Mouse (Mus musculus) urinary bladder, postnatal 10 days (tissue): ENCODE data around the gene Fibin.

Experiments used
- DNase-seq: peaks from one replicate; pipeline ENCODE4 v3.0.0; 2022; ENCODE audit warnings: low spot score

Fibin gene

DNA sequence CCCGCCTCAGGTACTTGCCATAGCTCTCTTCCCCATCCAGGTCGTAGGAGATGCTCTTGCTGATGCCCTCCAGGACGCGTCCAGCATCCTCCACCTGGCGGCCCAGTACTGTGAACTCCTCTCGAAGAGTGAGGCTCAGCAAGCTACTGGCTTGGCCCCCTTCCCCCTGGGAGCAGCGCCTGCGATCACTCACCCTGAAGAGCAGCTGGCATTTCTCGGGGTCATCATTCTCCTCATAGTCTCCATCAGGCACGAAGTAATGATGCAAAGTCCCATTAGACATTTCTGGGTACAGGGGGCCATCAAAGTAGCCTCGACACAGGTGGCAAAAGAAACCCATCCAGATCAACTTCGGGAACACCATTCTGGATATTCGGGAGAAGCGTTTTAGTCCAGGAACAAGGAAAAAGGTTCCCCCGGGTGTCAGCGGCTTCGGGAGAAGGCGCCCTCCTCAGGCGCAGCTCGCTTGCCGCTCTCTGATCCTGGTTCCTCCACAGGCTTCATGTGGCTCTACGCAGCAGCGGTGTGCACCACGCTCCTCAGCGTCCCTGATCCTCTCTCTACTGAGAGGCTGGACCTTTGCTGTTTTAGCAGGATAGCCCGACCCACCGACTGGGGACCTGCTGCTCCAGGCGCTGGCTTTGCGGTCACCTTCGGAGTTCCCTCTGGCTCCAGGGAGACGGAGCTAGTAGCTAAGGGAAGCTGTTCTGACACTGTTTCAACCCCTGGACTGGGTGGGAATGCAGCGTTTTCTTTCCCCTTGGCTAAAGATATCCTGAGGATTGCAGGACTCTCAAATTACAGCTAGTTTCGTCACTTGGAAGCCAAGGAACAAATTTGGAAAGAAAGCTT, at the start of gene Fibin:
Fibin (minus strand) TSS at position 752 of the 852 bp plus-strand sequence.
- DNase-seq, result no peak

DNA sequence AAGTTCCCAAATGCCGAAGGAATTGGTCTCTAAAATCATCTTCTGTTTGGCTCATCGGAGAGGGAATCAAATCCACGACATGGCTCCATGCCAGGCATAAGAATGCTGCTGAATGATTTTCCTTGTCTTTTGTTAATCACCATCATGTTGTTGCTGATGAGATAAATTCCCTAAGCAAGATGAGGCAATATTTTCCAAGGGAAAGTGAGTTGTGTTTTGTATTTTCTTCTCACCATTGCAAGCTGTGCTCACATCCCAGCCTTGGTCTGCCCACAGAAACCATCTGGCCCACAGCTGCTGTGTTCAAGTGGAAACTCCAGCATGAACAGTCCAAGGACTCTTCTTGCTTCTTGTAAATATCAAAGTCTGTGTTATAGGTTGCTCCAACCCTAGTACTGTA, 48.4 kb upstream of the Fibin start:
- DNase-seq, result no peak

DNA sequence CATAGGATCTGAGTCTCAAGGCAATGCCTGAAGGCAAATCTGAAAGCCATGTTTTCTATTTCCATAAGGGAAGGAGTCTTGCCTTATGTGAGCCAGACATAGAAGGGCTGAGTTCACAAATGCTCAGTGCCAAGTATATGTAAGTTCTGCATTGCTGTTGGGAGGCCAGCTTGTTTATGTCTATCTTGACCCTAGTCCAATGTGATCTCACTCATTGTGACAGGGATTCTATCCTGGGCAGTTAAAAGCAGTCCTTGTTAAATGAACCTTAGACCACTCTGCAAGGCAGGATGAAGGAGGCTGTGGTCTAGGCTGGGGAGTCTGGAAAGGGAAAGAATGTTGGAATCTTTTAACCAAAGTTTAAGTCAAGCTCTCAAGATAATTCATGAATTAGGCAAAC, 45.8 kb upstream of the Fibin start:
- no peak for DNase-seq

DNA sequence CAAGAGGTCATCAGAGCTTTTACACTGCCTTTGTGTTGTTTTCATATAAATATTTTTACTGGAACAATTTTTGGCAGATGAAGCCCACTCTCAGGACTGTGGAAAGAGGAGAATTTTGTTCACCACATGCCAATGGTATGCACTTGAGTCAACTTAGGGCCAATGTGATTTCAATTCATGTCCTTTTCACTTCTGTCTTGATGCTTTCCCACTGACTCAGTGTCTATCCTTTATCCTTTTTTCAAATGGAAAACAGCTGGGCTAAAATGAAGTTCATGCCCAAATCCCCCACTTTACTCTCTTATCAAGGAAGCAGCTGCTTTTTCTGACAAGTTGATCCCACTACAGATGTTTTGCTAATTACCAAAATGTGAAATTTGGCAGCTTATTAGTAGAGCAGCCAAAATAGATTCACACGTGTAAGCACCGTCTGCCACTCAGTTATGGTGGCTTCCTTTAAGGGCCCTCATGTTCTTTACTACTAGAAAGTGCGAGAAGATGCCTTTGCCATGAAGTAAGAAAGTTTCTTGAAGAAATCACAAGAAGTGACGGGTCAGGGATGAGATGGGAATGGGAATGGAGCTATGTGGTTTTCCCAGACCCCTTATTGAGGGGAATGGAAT, 29.8 kb upstream of the Fibin start:
- no peak for DNase-seq

DNA sequence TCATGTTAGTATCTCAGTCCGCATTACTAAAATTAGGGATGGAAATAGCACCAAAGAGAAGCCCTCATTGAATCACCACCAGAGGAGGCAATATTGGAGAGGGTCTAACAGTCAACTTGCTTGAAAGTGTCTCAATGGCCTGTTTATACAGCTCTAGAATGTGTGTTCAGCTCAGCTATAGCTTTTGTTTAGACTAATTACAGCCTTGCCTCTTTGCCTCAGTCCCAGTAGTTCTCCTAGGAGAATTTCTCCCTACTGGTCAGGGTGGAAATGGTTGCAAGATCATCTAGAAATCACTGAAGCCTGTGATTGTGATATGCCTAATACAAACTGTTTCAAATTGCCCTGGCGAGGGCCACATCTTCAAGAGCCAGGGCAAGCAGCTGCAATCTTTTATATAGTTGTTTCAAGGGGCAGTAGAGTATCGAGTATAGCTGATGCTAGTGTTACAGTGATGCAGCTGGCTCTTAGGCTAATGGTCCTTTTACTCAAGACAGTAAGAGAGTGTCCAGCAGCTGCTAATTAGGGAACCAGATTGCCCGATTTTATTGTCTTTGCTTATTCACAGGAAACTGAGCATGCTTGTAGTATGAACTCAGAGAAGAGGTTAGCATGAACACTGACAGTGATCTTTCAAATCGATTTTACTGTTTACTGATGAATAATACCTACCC, 27.9 kb upstream of the Fibin start:
- no peak for DNase-seq

DNA sequence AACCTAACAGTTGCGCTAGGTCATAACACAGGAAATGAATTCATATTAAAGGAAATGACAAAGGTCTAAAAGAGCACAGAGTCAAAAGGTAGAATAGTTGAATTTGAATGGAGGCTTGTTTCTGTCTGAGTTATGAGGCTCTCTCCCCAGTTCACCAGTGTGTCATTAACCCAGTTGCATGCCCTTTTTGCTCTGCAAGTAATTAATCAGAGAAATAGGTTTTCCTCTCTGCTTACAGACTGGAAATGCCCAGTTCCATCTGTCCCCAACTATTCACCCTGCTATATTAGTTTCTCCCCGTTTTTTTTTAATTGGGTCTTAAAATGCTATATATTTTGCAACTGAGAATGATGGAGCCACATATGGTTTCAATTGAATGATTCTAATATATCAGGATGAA, 16.8 kb upstream of the Fibin start:
- no peak for DNase-seq

DNA sequence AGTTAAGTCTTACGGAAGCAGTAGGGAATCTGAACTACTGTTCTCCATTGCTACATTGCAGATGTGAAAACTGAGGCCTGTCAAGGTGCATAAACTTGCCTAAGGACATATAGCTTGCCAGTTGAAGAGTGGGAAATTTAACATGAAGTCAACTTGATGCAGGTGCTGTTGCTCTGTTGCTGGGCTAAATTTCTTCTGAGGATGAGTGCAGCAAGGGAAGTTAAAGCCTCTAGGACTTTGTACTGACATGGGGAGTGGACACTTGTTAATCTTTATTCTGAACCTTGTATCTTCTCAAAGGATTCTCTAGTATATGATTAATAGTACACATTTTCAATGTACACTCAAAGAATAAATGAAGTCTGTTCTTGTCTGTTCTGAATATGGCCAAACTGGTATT, 13.7 kb upstream of the Fibin start:
- no peak for DNase-seq

DNA sequence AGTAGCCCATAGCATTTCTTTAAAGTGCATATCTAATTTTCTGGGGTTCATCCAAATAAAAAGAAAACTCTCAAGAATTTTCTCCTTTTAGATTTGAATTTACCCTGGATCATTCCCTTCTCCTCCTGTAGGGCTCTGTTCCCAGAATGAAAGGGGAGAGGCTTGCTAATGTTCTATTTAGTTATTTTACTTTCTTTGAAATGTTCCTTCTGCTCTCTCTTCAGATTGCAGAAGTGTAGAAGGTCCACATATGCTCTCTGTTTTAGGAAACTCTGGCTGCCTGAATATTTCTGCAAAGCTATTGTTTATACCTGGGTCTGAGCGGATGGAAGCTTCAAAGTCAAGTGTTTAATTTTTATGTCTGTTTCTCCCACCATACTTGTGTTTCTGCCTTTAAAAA, 12.5 kb upstream of the Fibin start:
- no peak for DNase-seq

DNA sequence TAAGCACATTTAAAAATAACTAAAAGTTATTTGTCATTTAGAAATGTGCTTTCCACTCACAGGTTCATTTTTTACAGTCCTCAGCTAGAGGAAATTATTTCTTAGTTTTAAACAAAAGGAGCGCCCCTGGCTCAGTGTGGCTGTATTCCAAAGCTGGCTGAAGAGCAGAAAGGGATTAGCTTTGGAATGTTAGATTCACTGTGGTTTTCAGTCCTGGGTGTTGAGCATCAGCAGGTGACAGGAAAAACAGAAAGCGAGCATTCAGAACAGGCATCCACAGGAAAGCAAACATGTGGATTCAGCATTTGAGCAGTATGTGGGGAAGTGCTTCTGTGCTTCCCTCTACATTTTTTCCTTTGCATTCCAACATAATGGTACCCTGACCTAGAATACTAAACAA, 10.2 kb upstream of the Fibin start:
- DNase-seq, result no peak

DNA sequence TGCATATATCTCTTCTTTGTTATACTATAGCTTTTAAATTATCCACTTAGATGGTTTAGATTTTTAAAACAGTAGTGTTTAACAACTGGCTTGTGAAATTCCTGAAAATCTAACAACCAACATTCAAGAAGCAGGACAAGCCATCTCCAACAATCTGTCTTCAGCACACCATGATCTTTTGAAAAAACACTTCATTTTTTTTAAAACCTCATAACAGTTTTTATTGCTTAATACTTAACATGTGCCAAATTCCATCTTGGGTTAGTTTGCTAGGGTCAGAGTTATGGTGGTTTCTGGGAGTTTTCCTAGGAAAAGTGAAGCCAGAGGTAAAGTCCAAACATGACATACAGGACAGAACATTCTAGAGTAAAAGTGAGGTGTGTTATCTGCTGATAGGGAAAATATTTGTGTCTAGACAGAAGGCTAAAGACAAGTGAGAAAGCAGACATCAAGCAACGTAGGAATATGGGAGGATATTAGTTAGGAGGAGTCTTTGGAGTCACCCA, 4.5 kb upstream of the Fibin start:
- no peak for DNase-seq

DNA sequence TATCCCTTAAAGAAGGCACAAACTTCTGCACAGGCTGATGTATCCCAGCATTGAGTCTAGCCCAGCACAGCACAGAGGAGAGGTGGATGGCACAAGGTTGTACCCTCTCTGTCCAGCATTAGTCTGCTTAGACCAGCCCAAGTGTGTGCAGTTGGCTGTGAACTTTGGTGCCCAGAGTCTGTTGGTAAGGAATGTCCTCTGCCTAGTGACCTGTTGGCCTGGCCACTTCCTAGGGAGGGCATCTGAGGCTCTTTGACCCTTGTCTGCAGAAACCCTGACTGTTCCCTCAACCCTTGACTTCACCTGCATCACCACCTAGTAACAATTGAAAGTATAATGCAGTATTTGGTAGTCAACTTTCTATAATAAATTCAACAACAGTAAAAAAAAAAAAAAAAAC, 2.4 kb upstream of the Fibin start:
- DNase-seq, result no peak

DNA sequence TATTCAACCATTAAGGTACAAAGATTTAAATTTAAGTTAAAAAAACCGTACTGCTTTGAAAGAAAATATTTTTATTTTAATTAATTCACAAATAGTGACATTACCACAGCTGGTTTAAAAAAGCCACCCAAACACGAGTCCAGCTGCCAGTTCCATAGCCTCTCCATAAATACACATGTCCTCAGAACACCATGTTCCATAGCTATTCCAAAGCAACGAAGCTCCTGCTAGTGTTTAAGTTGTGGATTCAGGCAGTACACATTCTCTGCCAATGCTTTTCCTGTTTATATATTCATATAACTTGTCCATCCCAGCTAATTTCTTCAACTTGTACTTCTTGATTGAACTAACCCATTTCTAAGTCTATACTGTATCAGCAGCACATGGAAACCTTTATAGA, 872 bp upstream of the Fibin start:
- no peak for DNase-seq

DNA sequence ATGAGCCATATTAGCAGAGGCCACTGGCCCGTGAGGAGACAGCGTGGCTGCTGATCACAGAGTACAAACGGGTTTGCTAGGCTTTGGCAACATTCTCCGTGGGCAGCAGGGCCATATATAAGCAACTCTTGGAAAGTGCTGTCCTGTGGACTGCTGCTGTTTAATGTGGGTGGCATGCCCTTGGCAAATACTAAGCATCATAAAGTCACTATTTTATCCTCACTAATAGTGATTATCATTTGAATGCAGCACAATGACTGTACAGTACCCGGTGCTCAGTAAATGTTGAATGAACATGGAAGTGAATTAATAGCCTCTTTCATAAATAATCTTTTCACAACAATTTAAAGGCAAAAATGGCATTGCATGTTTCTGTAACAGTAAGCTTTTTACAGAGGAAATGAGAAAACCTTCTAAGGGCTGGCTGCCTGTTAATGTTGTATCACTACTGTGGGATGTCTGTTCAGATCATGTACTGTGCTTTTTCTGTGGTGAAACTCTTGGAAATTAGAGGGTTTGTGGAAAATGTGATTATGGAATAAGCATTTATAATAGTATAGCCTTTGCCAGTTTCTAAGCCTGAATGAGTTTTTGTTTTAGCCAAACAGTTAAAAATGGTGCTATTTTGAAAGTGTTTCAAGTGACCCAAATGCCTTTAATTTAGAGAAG, 9.5 kb downstream of the Fibin start:
- DNase-seq, result no peak

DNA sequence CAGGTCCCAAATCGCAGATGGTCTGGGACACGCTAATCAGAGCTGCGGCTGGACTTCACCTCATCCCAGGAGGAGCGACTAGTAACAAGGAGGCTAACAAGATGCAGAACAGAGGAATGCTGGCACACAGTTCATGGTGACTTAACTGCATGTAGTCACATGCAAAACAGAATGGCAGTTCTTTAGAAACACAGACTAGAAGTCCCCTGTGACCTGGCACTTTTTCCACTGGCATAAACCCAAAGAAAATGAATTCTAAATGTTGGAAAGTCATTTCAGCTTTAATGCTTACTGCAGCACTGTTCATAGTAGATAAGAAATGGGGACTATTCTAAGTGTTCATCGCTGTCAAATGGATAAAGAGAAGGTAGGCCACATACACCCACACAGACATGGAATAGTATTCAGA, 11.1 kb downstream of the Fibin start:
- no peak for DNase-seq

DNA sequence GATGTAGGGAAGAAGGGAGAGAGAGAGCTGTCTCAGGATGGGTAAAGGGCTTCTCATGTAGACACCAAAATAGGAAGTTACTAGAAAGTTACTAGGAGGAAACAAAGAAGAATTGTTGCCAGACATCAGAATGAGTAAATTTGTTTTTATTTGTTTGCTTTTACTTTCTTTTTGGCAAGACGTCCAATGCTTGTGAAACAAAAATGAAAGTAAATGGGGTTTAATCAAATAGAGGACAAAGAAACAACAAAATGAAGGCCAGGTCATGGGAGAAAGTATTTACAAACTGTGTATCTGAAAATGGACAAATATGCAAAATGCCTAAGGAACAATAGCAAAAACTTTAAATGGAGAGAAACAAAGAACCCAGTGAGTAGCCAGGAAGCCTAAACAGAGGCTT, 11.6 kb downstream of the Fibin start:
- DNase-seq, result no peak

DNA sequence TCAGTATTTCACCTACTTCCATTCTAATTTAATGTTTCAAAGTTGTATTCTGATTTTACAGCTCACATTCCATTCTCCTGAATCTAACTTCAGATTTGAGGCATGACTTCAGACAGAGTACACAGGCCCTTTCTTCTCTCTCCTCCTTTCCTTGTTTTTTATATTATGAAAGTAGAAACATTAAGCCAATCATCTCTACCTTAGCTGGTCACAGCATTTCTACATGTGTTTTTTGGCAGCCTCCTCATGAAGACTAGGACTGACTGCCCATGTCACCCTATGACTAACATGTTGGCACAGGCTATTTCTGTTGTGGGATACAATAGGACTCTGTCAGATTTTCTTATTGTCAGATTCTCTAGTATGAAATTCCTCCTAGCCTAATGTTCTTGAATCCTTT, 34.0 kb downstream of the Fibin start:
- DNase-seq, result no peak

DNA sequence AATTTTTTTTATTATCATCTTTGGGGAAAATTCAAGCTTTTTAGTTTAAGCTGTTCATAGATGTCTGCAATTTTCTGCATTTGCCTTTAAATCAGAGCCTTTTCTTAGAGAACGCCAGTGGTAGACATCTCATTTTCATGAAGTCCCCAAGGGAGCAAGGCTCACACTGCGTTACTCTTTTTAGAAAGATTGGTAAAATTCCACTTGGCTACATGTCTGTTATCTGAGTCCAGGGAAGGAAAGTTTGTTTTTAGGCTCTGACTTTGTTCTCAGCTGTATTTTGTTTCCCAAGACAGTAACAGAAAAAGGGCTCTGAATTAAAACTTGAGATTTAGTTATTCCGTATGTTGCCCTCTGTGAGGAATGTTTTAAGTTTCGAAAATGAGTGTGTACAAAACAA, 43.0 kb downstream of the Fibin start:
- no peak for DNase-seq

DNA sequence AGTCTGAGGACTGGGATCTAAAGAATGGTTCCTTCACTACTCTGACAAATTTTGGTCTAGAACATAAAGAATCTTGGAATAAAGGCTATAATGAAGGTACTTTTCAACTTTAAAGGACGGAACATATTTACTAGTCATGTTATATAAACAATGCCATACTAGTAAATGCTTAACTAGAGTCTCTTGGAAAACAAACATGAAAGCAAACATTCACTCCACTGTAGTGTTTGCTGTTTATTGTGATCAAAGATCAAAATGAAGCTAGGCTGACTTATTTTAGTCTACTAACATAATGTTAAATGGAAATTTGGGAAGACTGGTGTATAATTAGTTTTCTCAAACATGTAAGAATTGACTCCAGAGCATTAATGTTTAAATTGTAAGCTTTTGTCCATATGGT, 43.7 kb downstream of the Fibin start:
- DNase-seq, result no peak

DNA sequence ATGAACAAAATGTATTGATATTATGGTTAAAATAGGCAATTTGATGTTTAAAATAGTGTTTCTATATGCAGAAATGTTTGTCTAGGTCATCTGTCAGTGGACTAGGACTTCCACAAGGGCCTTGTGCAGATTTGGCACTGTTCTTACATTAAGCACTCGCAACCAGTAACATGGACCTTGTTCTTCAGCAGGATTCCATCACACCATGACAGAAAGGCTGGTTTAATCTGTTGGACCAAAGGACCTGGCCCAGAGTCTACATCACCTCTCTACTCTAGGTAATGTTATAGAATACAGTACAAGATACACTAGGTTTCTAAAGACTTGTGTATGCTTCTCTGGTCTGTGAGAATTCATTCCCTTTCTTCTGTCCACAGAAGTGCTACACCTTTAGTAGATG, 44.3 kb downstream of the Fibin start:
- DNase-seq, result no peak

DNA sequence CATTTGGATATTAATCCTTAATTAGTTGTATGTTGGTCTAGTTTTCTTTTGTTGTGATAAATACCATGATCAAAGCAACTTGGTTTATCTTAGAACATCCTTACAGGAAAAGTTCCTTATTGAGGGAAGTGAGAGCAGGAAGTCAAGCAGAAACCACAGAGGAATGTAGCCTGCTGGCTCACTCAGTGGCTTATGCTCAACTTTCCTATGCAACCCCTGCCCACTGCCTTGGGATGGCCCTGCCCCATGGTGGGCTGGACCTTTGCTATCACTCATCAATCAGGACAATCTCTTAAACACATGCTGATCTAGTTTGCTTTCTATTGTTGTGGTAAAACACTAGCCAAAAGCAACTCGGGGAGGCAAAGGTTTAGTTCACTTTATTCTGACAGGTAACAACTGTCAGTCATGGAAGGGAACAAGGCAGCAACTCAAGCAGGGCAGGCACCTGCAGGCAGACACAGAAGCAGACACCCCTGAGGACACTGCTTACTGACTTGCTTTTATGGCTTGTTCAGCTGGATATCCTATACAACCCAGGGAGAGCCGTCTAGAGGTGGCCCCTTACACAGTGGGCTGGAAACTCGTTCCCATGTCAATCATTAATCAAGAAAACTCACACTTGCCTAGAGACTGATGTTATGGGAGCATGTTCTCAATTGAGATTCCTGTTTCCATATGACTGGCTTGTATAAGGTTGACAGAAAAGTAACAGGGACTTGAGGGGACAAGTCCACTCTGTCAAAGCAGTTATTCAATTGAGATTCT, 46.7 kb downstream of the Fibin start:
- no peak for DNase-seq

DNA sequence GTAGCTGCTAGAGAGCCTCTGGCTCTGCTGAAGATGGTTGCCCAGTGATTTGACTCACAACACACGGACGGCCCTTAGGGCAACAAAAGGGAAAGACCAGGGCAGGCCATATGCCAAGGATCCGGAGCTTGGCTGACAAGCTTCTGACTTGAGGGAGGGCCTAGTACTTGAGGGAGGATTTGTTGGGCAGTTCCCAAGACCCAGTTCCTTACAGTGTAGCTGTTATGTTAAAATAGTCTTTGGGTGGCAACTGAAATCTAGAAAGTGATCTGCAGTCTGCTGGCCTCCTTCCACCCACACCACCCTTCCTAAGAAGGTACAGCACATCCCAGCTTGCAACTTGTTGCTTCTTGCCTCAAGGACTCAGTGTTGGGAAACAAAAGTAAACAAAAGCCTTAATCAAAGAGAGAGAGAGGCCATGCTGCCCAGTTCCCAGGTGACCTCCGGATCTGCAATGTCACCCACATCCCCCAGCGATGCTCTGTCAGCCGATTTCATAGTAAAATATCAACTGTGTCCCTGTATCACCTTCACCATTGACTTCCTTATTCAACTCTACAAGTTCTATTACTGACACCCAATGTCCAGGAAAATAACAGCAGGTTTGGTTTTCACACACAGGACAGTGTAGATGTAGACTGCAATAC, 48.4 kb downstream of the Fibin start, which contains the start of gene Bbox1:
Bbox1 (minus strand) TSS at position 52 of the 647 bp plus-strand sequence.
- DNase-seq, result no peak
